Mouse (Mus musculus): ENCODE data around the gene Coq6. TPM values are rescaled to one million over a fixed set of nuclear protein-coding genes. Genes with fewer than 3 reads are reported as not detected.

Coq6 gene
- 21.5 and 23.2 TPM in 2 replicates for polyA plus RNA-seq (2015; fragmentation: Nextera tagmentation; extraction: Ambion mirVana)

GRCm38 (mm10) chr12:84361555-84362489 is at the start of gene Coq6, which contains the start of gene Fam161b:
Gene Coq6 (plus strand): TSS chr12:84361657.
Gene Fam161b (minus strand): TSS chr12:84361833.
- Histone ChIP-seq H3K36me3 (ENCODE audit: control insufficient read depth, insufficient read depth) (peaks cover 8% of the 10 kb centered on the region; the same call in 1 of the 2 replicates), H3K9me3 (ENCODE audit: control insufficient read depth) (no peaks in the 10 kb centered on the region), H3K4me1 (replicated peaks; ENCODE audit: control insufficient read depth, insufficient read depth, low read length) (no peaks in the 10 kb centered on the region; the same call in 1 of the 2 replicates), H3K27me3 (replicated peaks; ENCODE audit: control insufficient read depth, insufficient read depth, low read length) (no peaks in the 10 kb centered on the region), H3K4me3 (ENCODE audit: low read depth, low read length) (peak within 1 kb of the TSS; percentile 86), H3K9ac (ENCODE audit: low read depth, low read length) (peak within 1 kb of the TSS; percentile 73), H3K4me2 (replicated peaks; ENCODE audit: low read depth) (peak within 1 kb of the TSS; percentile 89), H3K27ac (ENCODE audit: low read depth, low read length) (peak within 1 kb of the TSS; percentile 65)
- peak; percentile 97 for ATAC-seq
- no peak for TF ChIP-seq CTCF (IDR thresholded peaks at IDR 0.05; ENCODE audit: low read depth)
- under 1% methylated on average over 51 of the region's 51 CpGs for WGBS

GRCm38 (mm10) chr12:84316006-84316405 is 45.5 kb upstream of the Coq6 start:
- peak overlapping the region; percentile 97; the same call in 1 of the 2 replicates for H3K27ac ChIP-seq (ENCODE audit: low read depth, low read length)
- peak overlapping the region; percentile 95; the same call in 1 of the 2 replicates for H3K9ac ChIP-seq (ENCODE audit: low read depth, low read length)
- no peaks in the 10 kb centered on the region; the same call in 1 of the 2 replicates for H3K4me1 ChIP-seq (replicated peaks; ENCODE audit: control insufficient read depth, insufficient read depth, low read length)
- WGBS = 30% methylated on average over 7 of the region's 7 CpGs
- ATAC-seq = no peak
- no peaks in the 10 kb centered on the region for H3K27me3 ChIP-seq (replicated peaks; ENCODE audit: control insufficient read depth, insufficient read depth, low read length)
- H3K36me3 ChIP-seq (ENCODE audit: control insufficient read depth, insufficient read depth) = peaks cover 9% of the 10 kb centered on the region; the same call in 1 of the 2 replicates
- H3K9me3 ChIP-seq (ENCODE audit: control insufficient read depth) = no peaks in the 10 kb centered on the region
- no peak for TF ChIP-seq CTCF (IDR thresholded peaks at IDR 0.05; ENCODE audit: low read depth)
- peak overlapping the region; percentile 88 for H3K4me3 ChIP-seq (ENCODE audit: low read depth, low read length)
- peak overlapping the region; percentile 82 for H3K4me2 ChIP-seq (replicated peaks; ENCODE audit: low read depth)

DNA sequence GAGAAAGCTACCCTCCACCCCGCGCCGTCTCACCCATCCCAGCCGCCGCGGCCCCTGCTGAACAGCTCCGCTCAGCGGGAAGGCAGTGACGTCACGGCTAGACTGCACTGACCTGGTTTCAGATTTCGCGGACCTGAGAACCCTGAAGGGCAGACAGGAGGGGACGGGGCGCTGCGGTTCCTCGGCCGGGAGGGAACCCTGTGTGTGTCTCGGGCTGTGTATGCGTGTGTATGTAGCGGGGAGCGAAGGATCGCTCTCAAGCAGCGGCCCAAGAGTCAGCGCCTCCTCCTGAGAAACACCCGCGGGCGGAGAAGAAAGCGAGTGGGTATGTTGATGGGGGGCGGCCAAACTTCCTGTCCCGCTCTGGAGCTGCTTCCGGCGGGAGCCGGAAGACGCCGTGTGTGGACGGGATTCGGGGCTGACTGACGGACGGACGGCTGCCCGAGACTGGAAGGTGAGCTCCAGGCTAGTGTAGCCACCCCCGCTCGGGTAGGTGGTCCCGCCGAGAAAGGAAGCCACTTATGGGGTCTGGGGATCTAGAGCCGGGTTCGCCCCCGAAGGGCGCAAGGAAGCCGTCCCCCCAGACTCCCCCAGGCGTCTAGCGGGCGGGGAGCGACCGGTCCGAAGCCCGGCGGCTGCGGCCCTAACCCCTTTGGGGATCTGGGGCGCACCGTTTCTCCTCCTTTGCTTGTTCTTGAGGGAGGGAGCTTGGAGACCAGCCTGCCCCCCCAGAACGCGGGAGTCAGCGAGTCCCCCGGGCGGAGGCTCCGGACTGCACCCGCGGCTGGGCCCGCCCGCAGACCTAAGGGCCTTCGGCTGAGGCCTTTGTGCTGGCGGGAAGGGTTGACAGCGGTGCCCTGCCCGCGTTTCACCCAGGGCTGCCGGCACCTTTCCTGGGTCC is 44.5 kb upstream of the Coq6 start, which contains the start of gene Zfp410:
TSS of gene Zfp410 (plus strand) at position 132 of the 901 bp plus-strand sequence.
- H3K4me1 ChIP-seq (replicated peaks; ENCODE audit: control insufficient read depth, insufficient read depth, low read length) = no peaks in the 10 kb centered on the region; the same call in 1 of the 2 replicates
- ATAC-seq = peak; percentile 90
- peak within 1 kb of the TSS; percentile 97 for H3K27ac ChIP-seq (ENCODE audit: low read depth, low read length)
- no peaks in the 10 kb centered on the region for H3K27me3 ChIP-seq (replicated peaks; ENCODE audit: control insufficient read depth, insufficient read depth, low read length)
- peak within 1 kb of the TSS; percentile 88 for H3K4me3 ChIP-seq (ENCODE audit: low read depth, low read length)
- peak within 1 kb of the TSS; percentile 95 for H3K9ac ChIP-seq (ENCODE audit: low read depth, low read length)
- peaks cover 8% of the 10 kb centered on the region; the same call in 1 of the 2 replicates for H3K36me3 ChIP-seq (ENCODE audit: control insufficient read depth, insufficient read depth)
- peak within 1 kb of the TSS; percentile 82 for H3K4me2 ChIP-seq (replicated peaks; ENCODE audit: low read depth)
- whole genome bisulfite sequencing = under 1% methylated on average over 77 of the region's 77 CpGs
- TF ChIP-seq CTCF (IDR thresholded peaks at IDR 0.05; ENCODE audit: low read depth) = peak; percentile 30; the same call in 1 of the 2 replicates
- H3K9me3 ChIP-seq (ENCODE audit: control insufficient read depth) = no peaks in the 10 kb centered on the region

GRCm38 (mm10) chr12:84327111-84327512 is 34.3 kb upstream of the Coq6 start:
- ATAC-seq = no peak

DNA sequence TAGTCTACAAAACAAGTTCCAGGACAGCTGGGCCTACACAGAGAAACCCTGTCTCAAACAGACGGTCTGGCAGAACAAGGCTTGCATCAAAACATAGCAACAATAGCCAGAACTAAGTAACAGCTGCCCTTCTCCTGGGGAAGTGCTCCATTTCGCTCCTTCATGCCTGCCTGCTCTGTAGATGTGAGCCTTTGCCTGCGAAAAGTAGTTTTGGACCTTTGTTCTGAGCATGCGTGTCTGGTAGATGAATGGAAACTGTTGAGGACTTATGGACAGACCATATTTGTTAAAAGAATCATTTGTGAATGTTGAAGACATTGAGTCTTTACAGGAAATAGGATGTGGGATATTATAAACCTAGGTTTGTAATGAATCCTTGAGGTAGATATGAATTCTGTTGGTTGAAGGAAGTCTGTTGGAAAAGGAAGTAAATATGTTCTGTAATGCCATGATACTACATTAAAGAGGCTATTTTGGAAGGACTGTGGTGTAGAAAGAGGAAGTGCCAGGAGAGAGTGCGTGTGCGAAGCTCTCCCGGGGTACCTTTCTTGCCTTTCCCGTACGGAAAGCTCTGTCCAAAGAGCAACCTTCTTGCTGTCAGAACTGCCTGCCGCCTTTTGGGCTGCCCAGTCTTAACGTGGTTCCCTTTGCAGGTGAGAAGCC is 24.4 kb upstream of the Coq6 start:
- no peaks in the 10 kb centered on the region for H3K27me3 ChIP-seq (replicated peaks; ENCODE audit: control insufficient read depth, insufficient read depth, low read length)
- no peak overlapping the region for H3K27ac ChIP-seq (ENCODE audit: low read depth, low read length)

More at GRCm38 (mm10) chr12:84327111-84327512, 34.3 kb upstream of the Coq6 start:
- Histone ChIP-seq H3K4me1 (replicated peaks; ENCODE audit: control insufficient read depth, insufficient read depth, low read length) (no peaks in the 10 kb centered on the region), H3K36me3 (ENCODE audit: control insufficient read depth, insufficient read depth) (peaks cover 52% of the 10 kb centered on the region), H3K4me3 (ENCODE audit: low read depth, low read length) (no peak overlapping the region), H3K27me3 (replicated peaks; ENCODE audit: control insufficient read depth, insufficient read depth, low read length) (no peaks in the 10 kb centered on the region), H3K27ac (ENCODE audit: low read depth, low read length) (peak overlapping the region; percentile 15; the same call in 1 of the 2 replicates), H3K4me2 (replicated peaks; ENCODE audit: low read depth) (no peak overlapping the region), H3K9ac (ENCODE audit: low read depth, low read length) (no peak overlapping the region), H3K9me3 (ENCODE audit: control insufficient read depth) (no peaks in the 10 kb centered on the region)
- 61% methylated on average over 4 of the region's 4 CpGs for WGBS
- no peak for TF ChIP-seq CTCF (IDR thresholded peaks at IDR 0.05; ENCODE audit: low read depth)

More for the DNA sequence above, 24.4 kb upstream of the Coq6 start:
- no peak for TF ChIP-seq CTCF (IDR thresholded peaks at IDR 0.05; ENCODE audit: low read depth)
- peaks cover 71% of the 10 kb centered on the region for H3K36me3 ChIP-seq (ENCODE audit: control insufficient read depth, insufficient read depth)
- WGBS = 88% methylated on average over 11 of the region's 11 CpGs
- no peak overlapping the region for H3K4me3 ChIP-seq (ENCODE audit: low read depth, low read length)
- no peak for ATAC-seq
- H3K9ac ChIP-seq (ENCODE audit: low read depth, low read length) = no peak overlapping the region
- H3K4me1 ChIP-seq (replicated peaks; ENCODE audit: control insufficient read depth, insufficient read depth, low read length) = no peaks in the 10 kb centered on the region
- H3K9me3 ChIP-seq (ENCODE audit: control insufficient read depth) = no peaks in the 10 kb centered on the region
- H3K4me2 ChIP-seq (replicated peaks; ENCODE audit: low read depth) = no peak overlapping the region

All from intestine, postnatal 0 days (tissue).